Mouse (Mus musculus) fat pad, adult 2 months (tissue): ENCODE data around the gene Clstn2.

Experiments
- DNase-seq: peaks from one replicate; pipeline ENCODE4 v3.0.0-alpha.2; 2011; ENCODE audit warnings: low read depth, low spot score; ENCODE audit errors: extremely low read depth

Clstn2 gene

GRCm38 (mm10) chr9:97695278-97695677 lies 337.7 kb downstream of the Clstn2 start:
- no peak for DNase-seq

- DNase-seq, result peak; percentile 81
These were observed 346.1 kb downstream of the Clstn2 start for GRCm38 (mm10) chr9:97686826-97687425.

GRCm38 (mm10) chr9:97685664-97686063 lies 347.3 kb downstream of the Clstn2 start:
- DNase-seq, result peak; percentile 50

GRCm38 (mm10) chr9:97679878-97680277 lies 353.1 kb downstream of the Clstn2 start:
- no peak for DNase-seq

GRCm38 (mm10) chr9:97679106-97679505 lies 353.9 kb downstream of the Clstn2 start:
- DNase-seq, result no peak

GRCm38 (mm10) chr9:97677075-97677474 lies 355.9 kb downstream of the Clstn2 start:
- no peak for DNase-seq

GRCm38 (mm10) chr9:97672681-97673080 lies 360.3 kb downstream of the Clstn2 start:
- DNase-seq, result no peak

- no peak for DNase-seq
These were observed 360.8 kb downstream of the Clstn2 start for GRCm38 (mm10) chr9:97672224-97672623.

- DNase-seq, result no peak
These were observed 362.3 kb downstream of the Clstn2 start for GRCm38 (mm10) chr9:97670666-97671065.

GRCm38 (mm10) chr9:97660989-97661388 lies 372.0 kb downstream of the Clstn2 start:
- no peak for DNase-seq

- DNase-seq, result no peak
These were observed 374.2 kb downstream of the Clstn2 start for GRCm38 (mm10) chr9:97658736-97659135.

- no peak for DNase-seq
These were observed 384.6 kb downstream of the Clstn2 start for GRCm38 (mm10) chr9:97648409-97648808.

- no peak for DNase-seq
These were observed 387.2 kb downstream of the Clstn2 start for GRCm38 (mm10) chr9:97645746-97646145.

GRCm38 (mm10) chr9:97642396-97642795 lies 390.6 kb downstream of the Clstn2 start:
- no peak for DNase-seq

GRCm38 (mm10) chr9:97639967-97640549 lies 392.9 kb downstream of the Clstn2 start:
- no peak for DNase-seq

- no peak for DNase-seq
These were observed 394.2 kb downstream of the Clstn2 start for GRCm38 (mm10) chr9:97638683-97639354.

- DNase-seq, result no peak
These were observed 397.6 kb downstream of the Clstn2 start for GRCm38 (mm10) chr9:97635351-97635750.

GRCm38 (mm10) chr9:97634831-97635230 lies 398.1 kb downstream of the Clstn2 start:
- DNase-seq, result no peak

- DNase-seq, result no peak
These were observed 403.8 kb downstream of the Clstn2 start for GRCm38 (mm10) chr9:97629180-97629579.

- DNase-seq, result no peak
These were observed 404.5 kb downstream of the Clstn2 start for GRCm38 (mm10) chr9:97628361-97628908.

GRCm38 (mm10) chr9:97627916-97628315 lies 405.1 kb downstream of the Clstn2 start:
- DNase-seq, result no peak

GRCm38 (mm10) chr9:97610566-97610965 lies 422.4 kb downstream of the Clstn2 start:
- no peak for DNase-seq
